Mouse (Mus musculus) midbrain, embryonic 15.5 days (tissue): ENCODE measurements around the gene Ccl2. TPM values are rescaled to one million over a fixed set of nuclear protein-coding genes. Genes with fewer than 3 reads are reported as not detected.

Experiments used
- ATAC-seq: fragments of 200-750 bp; cut with Nextera tagmentation; replicated peaks from 2 replicates; pipeline ENCODE4 v1.8.0; 2017; ENCODE audit warnings: moderate TSS enrichment
- H3K27ac ChIP-seq: fragments of 300-500 bp; sonication (generic); 2 replicates; pipeline ENCODE4 v1.5.1; 2015; ENCODE audit warnings: mild to moderate bottlenecking, inconsistent platforms
- H3K27me3 ChIP-seq: fragments of 300-500 bp; sonication (generic); replicated peaks from 2 replicates; pipeline ENCODE4 v1.6.1; 2015; ENCODE audit warnings: inconsistent platforms
- H3K36me3 ChIP-seq: fragments of 300-500 bp; sonication (generic); replicated peaks from 2 replicates; pipeline ENCODE4 v1.6.1; 2015; ENCODE audit warnings: inconsistent platforms
- H3K4me1 ChIP-seq: fragments of 300-500 bp; sonication (generic); 2 replicates; pipeline ENCODE4 v1.6.1; 2015; ENCODE audit warnings: inconsistent platforms
- H3K4me2 ChIP-seq: fragments of 300-500 bp; sonication (generic); 2 replicates; pipeline ENCODE4 v1.6.1; 2015; ENCODE audit warnings: inconsistent platforms, mild to moderate bottlenecking, moderate library complexity
- H3K4me3 ChIP-seq: fragments of 300-500 bp; sonication (generic); 2 replicates; pipeline ENCODE4 v1.5.1; 2015; ENCODE audit warnings: mild to moderate bottlenecking, inconsistent platforms
- H3K9ac ChIP-seq: fragments of 300-500 bp; sonication (generic); 2 replicates; pipeline ENCODE4 v1.6.1; 2015; ENCODE audit warnings: mild to moderate bottlenecking, inconsistent platforms
- H3K9me3 ChIP-seq: fragments of 300-500 bp; sonication (generic); 2 replicates; pipeline ENCODE4 v1.6.1; 2016; ENCODE audit warnings: inconsistent platforms
- WGBS: fragments of 180-500 bp; shearing (Covaris S2); methylation state at CpG from one replicate; pipeline ENCODE4 v1.1.7; 2015; ENCODE audit warnings: mixed read lengths; 5-methylcytosine and 5-hydroxymethylcytosine counted together
- polyA plus RNA-seq: library from polyadenylated mRNA; unstranded; fragments of >200 nt; fragmentation: Nextera tagmentation; extraction: Ambion mirVana; gene quantifications from 2 replicates; pipeline ENCODE4 v1.2.1, GENCODE M21; 2015

Ccl2 gene
- polyA plus RNA-seq, 1 experiment from 2014 or later, result 1.2 TPM

GRCm38 (mm10) chr11:82041671-82042080, 6.3 kb downstream of the Ccl2 start:
- WGBS, result 89% methylated on average over 4 of the region's 4 CpGs
- H3K4me2 ChIP-seq, result no peak overlapping the region
- H3K27ac ChIP-seq, result no peak overlapping the region
- H3K4me1 ChIP-seq, result no peaks in the 10 kb centered on the region
- no peaks in the 10 kb centered on the region for H3K27me3 ChIP-seq
- no peak for ATAC-seq
- no peaks in the 10 kb centered on the region for H3K9me3 ChIP-seq
- no peak overlapping the region for H3K9ac ChIP-seq
- H3K36me3 ChIP-seq, result no peaks in the 10 kb centered on the region
- H3K4me3 ChIP-seq, result no peak overlapping the region

- no peak within 1 kb of the TSS for H3K4me3 ChIP-seq
- WGBS, result 79% methylated on average over 3 of the region's 3 CpGs
- ATAC-seq, result no peak
These were observed 10.1 kb downstream of the Ccl2 start, which contains the start of gene Ccl7 for GRCm38 (mm10) chr11:82045471-82045870. Gene Ccl7, plus strand, starts transcription at chr11:82045712.

GRCm38 (mm10) chr11:82047746-82048415, 12.5 kb downstream of the Ccl2 start:
- no peak for ATAC-seq
- Histone ChIP-seq H3K4me3 (no peak overlapping the region), H3K4me1 (no peaks in the 10 kb centered on the region), H3K9ac (no peak overlapping the region), H3K4me2 (no peak overlapping the region), H3K9me3 (no peaks in the 10 kb centered on the region), H3K27ac (no peak overlapping the region), H3K27me3 (no peaks in the 10 kb centered on the region), H3K36me3 (no peaks in the 10 kb centered on the region)
- 54% methylated on average over 6 of the region's 6 CpGs for WGBS

More at GRCm38 (mm10) chr11:82045471-82045870, 10.1 kb downstream of the Ccl2 start, which contains the start of gene Ccl7:
- H3K4me1 ChIP-seq, result no peaks in the 10 kb centered on the region
- H3K9me3 ChIP-seq, result no peaks in the 10 kb centered on the region
- H3K9ac ChIP-seq, result no peak within 1 kb of the TSS
- H3K27me3 ChIP-seq, result no peaks in the 10 kb centered on the region
- no peak within 1 kb of the TSS for H3K27ac ChIP-seq
- H3K36me3 ChIP-seq, result no peaks in the 10 kb centered on the region
- no peak within 1 kb of the TSS for H3K4me2 ChIP-seq

- no peaks in the 10 kb centered on the region for H3K27me3 ChIP-seq
- ATAC-seq, result no peak
- H3K4me2 ChIP-seq, result no peak overlapping the region
- H3K9ac ChIP-seq, result no peak overlapping the region
- no peak overlapping the region for H3K27ac ChIP-seq
- no peaks in the 10 kb centered on the region for H3K36me3 ChIP-seq
- H3K4me1 ChIP-seq, result no peaks in the 10 kb centered on the region
- WGBS, result 89% methylated on average over 7 of the region's 7 CpGs
- no peak overlapping the region for H3K4me3 ChIP-seq
- no peaks in the 10 kb centered on the region for H3K9me3 ChIP-seq
These were observed 18.5 kb downstream of the Ccl2 start for GRCm38 (mm10) chr11:82053849-82054248.

GRCm38 (mm10) chr11:82057646-82058045, 22.3 kb downstream of the Ccl2 start, which contains the start of gene Ccl11:
Gene Ccl11, plus strand, starts transcription at chr11:82057823.
- no peaks in the 10 kb centered on the region for H3K27me3 ChIP-seq
- no peaks in the 10 kb centered on the region for H3K9me3 ChIP-seq
- no peak for ATAC-seq
- no peak within 1 kb of the TSS for H3K9ac ChIP-seq
- H3K4me2 ChIP-seq, result no peak within 1 kb of the TSS
- H3K4me1 ChIP-seq, result no peaks in the 10 kb centered on the region
- H3K4me3 ChIP-seq, result no peak within 1 kb of the TSS
- no peaks in the 10 kb centered on the region for H3K36me3 ChIP-seq
- H3K27ac ChIP-seq, result no peak within 1 kb of the TSS
- 84% methylated on average over 6 of the region's 6 CpGs for WGBS

GRCm38 (mm10) chr11:82062226-82062625, 26.9 kb downstream of the Ccl2 start:
- Histone ChIP-seq H3K27me3 (no peaks in the 10 kb centered on the region), H3K4me3 (no peak overlapping the region), H3K4me1 (no peaks in the 10 kb centered on the region), H3K27ac (no peak overlapping the region), H3K9me3 (no peaks in the 10 kb centered on the region), H3K36me3 (no peaks in the 10 kb centered on the region), H3K9ac (no peak overlapping the region), H3K4me2 (no peak overlapping the region)
- no peak for ATAC-seq
- WGBS, result 76% methylated on average over 3 of the region's 3 CpGs

- WGBS, result 79% methylated on average over 2 of the region's 2 CpGs
These were observed 28.1 kb downstream of the Ccl2 start for GRCm38 (mm10) chr11:82063454-82063853.

GRCm38 (mm10) chr11:82066953-82067571, 31.7 kb downstream of the Ccl2 start:
- H3K9ac ChIP-seq, result no peak overlapping the region
- no peak overlapping the region for H3K27ac ChIP-seq
- H3K36me3 ChIP-seq, result no peaks in the 10 kb centered on the region
- WGBS, result 85% methylated on average over 7 of the region's 7 CpGs
- H3K4me3 ChIP-seq, result no peak overlapping the region
- H3K4me2 ChIP-seq, result no peak overlapping the region
- ATAC-seq, result no peak
- H3K4me1 ChIP-seq, result no peaks in the 10 kb centered on the region
- H3K9me3 ChIP-seq, result no peaks in the 10 kb centered on the region
- H3K27me3 ChIP-seq, result no peaks in the 10 kb centered on the region

More at GRCm38 (mm10) chr11:82063454-82063853, 28.1 kb downstream of the Ccl2 start:
- H3K27me3 ChIP-seq, result no peaks in the 10 kb centered on the region
- no peak overlapping the region for H3K4me2 ChIP-seq
- no peak overlapping the region for H3K9ac ChIP-seq
- no peak overlapping the region for H3K4me3 ChIP-seq
- no peaks in the 10 kb centered on the region for H3K36me3 ChIP-seq
- no peaks in the 10 kb centered on the region for H3K4me1 ChIP-seq
- H3K27ac ChIP-seq, result no peak overlapping the region
- no peaks in the 10 kb centered on the region for H3K9me3 ChIP-seq
- no peak for ATAC-seq

GRCm38 (mm10) chr11:82071076-82071475, 35.7 kb downstream of the Ccl2 start:
- Histone ChIP-seq H3K4me3 (no peak overlapping the region), H3K27me3 (no peaks in the 10 kb centered on the region), H3K36me3 (no peaks in the 10 kb centered on the region), H3K4me1 (no peaks in the 10 kb centered on the region), H3K9me3 (no peaks in the 10 kb centered on the region), H3K4me2 (no peak overlapping the region), H3K9ac (no peak overlapping the region), H3K27ac (no peak overlapping the region)
- ATAC-seq, result no peak
- WGBS, result 79% methylated on average over 3 of the region's 3 CpGs

GRCm38 (mm10) chr11:82072374-82072773, 37.0 kb downstream of the Ccl2 start:
- Histone ChIP-seq H3K36me3 (no peaks in the 10 kb centered on the region), H3K4me3 (no peak overlapping the region)
- ATAC-seq, result no peak

GRCm38 (mm10) chr11:82072984-82073383, 37.6 kb downstream of the Ccl2 start:
- Histone ChIP-seq H3K9ac (no peak overlapping the region), H3K27ac (no peak overlapping the region), H3K4me3 (no peak overlapping the region), H3K27me3 (no peaks in the 10 kb centered on the region), H3K4me2 (no peak overlapping the region), H3K9me3 (no peaks in the 10 kb centered on the region), H3K4me1 (no peaks in the 10 kb centered on the region), H3K36me3 (no peaks in the 10 kb centered on the region)
- ATAC-seq, result no peak
- WGBS, result 91% methylated on average over 3 of the region's 3 CpGs

More at GRCm38 (mm10) chr11:82072374-82072773, 37.0 kb downstream of the Ccl2 start:
- Histone ChIP-seq H3K4me1 (no peaks in the 10 kb centered on the region), H3K27me3 (no peaks in the 10 kb centered on the region), H3K9ac (no peak overlapping the region), H3K4me2 (no peak overlapping the region), H3K9me3 (no peaks in the 10 kb centered on the region), H3K27ac (no peak overlapping the region)
- 79% methylated on average over 1 of the region's 1 CpGs for WGBS

- Histone ChIP-seq H3K4me1 (no peaks in the 10 kb centered on the region), H3K36me3 (no peaks in the 10 kb centered on the region), H3K4me3 (no peak overlapping the region), H3K4me2 (no peak overlapping the region), H3K27me3 (no peaks in the 10 kb centered on the region), H3K9me3 (no peaks in the 10 kb centered on the region), H3K27ac (no peak overlapping the region), H3K9ac (no peak overlapping the region)
- ATAC-seq, result no peak
- 90% methylated on average over 3 of the region's 3 CpGs for WGBS
These were observed 38.3 kb downstream of the Ccl2 start for GRCm38 (mm10) chr11:82073686-82074085.

- no peak for ATAC-seq
- Histone ChIP-seq H3K36me3 (no peaks in the 10 kb centered on the region), H3K9me3 (no peaks in the 10 kb centered on the region), H3K4me1 (no peaks in the 10 kb centered on the region), H3K4me3 (no peak overlapping the region), H3K27ac (no peak overlapping the region), H3K9ac (no peak overlapping the region), H3K4me2 (no peak overlapping the region), H3K27me3 (no peaks in the 10 kb centered on the region)
- 71% methylated on average over 3 of the region's 3 CpGs for WGBS
These were observed 41.7 kb downstream of the Ccl2 start for GRCm38 (mm10) chr11:82077031-82077430.
